Mouse (Mus musculus): ENCODE measurements around the gene Ntan1. TPM values are rescaled to one million over a fixed set of nuclear protein-coding genes. Genes with fewer than 3 reads are reported as not detected.
A peak's percentile ranks its signal among the peaks of the same experiment; 100 is the strongest.
"Not testable (repeated sequence)": the region's sequence is repeated elsewhere in the genome, so short reads cannot be mapped to it uniquely, and the experiment has no call there.

The Ntan1 gene
- polyA plus RNA-seq (2015; fragmentation: Nextera tagmentation; extraction: Ambion mirVana): 167 and 169 TPM in 2 replicates

- Histone ChIP-seq H3K4me3 (replicated peaks; ENCODE audit: low read depth, low read length) (peak within 1 kb of the TSS; percentile 89), H3K9me3 (replicated peaks; ENCODE audit: low read length) (no peaks in the 10 kb centered on the region), H3K36me3 (ENCODE audit: insufficient read depth, low read length) (peaks cover 13% of the 10 kb centered on the region; the same call in 1 of the 2 replicates), H3K27me3 (ENCODE audit: insufficient read depth, low read length) (no peaks in the 10 kb centered on the region), H3K4me2 (ENCODE audit: low read length) (peak within 1 kb of the TSS; percentile 89), H3K27ac (peak within 1 kb of the TSS; percentile 95), H3K4me1 (replicated peaks; ENCODE audit: insufficient read depth, low read length) (no peaks in the 10 kb centered on the region), H3K9ac (ENCODE audit: low read depth, low read length) (peak within 1 kb of the TSS; percentile 89)
- no peak for TF ChIP-seq CTCF (IDR thresholded peaks at IDR 0.05; ENCODE audit: low read depth)
- under 1% methylated on average over 58 of the region's 58 CpGs for WGBS
- peak; percentile 98 for DNase-seq (ENCODE audit: low spot score)
- peak; percentile 96 for ATAC-seq (replicated peaks; ENCODE audit: low FRiP score, low read depth)
Measured at GRCm38 (mm10) chr16:13818560-13819393, at the start of gene Ntan1. Gene Ntan1 (plus strand): TSS chr16:13818845.

DNA sequence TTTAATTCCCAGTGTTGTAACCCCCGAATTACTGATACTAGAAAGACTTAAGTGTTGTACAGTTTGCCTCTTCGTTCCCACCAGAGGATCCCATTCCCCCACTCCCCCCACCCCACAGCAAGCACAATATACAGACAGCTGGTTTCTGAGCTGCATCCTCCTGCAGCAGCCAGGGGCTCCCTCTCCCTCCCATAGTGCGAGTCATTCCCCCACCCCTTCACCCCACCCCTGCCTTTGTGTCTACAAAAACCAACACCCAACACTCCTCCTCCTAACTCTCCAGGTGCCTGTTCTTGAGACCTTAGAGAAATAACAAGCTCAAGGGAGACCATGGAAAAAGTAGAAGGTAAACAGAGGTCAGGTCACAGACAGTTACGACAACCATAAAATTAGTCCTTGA, 47.0 kb upstream of the Ntan1 start:
- not testable (repeated sequence) for H3K36me3 ChIP-seq (ENCODE audit: insufficient read depth, low read length); H3K4me3 ChIP-seq (replicated peaks; ENCODE audit: low read depth, low read length); H3K4me1 ChIP-seq (replicated peaks; ENCODE audit: insufficient read depth, low read length); DNase-seq (ENCODE audit: low spot score); H3K4me2 ChIP-seq (ENCODE audit: low read length); H3K27me3 ChIP-seq (ENCODE audit: insufficient read depth, low read length); H3K9ac ChIP-seq (ENCODE audit: low read depth, low read length); ATAC-seq (replicated peaks; ENCODE audit: low FRiP score, low read depth); H3K9me3 ChIP-seq (replicated peaks; ENCODE audit: low read length); H3K27ac ChIP-seq
- WGBS: 38% methylated on average over 4 of the region's 4 CpGs

DNA sequence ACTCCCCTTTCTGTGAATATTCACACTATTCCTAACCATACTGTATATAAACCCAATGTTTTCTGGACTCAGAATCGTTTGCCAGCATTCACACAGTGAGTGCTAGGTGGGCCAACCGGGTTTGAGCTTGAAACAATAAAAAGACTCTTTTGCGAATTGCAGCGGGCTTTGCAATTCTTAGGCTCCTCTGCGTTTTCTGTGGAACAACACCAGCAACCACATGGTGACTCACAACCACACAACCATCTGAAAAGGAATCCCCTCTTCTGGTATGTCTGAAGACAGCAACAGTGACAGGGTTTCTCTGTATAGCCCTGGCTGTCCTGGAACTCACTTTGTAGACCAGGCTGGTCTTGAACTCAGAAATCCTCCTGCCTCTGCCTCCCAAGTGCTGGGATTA, 46.6 kb upstream of the Ntan1 start:
- H3K4me3 ChIP-seq (replicated peaks; ENCODE audit: low read depth, low read length); H3K9me3 ChIP-seq (replicated peaks; ENCODE audit: low read length); DNase-seq (ENCODE audit: low spot score); H3K27ac ChIP-seq; H3K27me3 ChIP-seq (ENCODE audit: insufficient read depth, low read length); H3K4me2 ChIP-seq (ENCODE audit: low read length); H3K36me3 ChIP-seq (ENCODE audit: insufficient read depth, low read length); H3K9ac ChIP-seq (ENCODE audit: low read depth, low read length); ATAC-seq (replicated peaks; ENCODE audit: low FRiP score, low read depth); H3K4me1 ChIP-seq (replicated peaks; ENCODE audit: insufficient read depth, low read length): not testable (repeated sequence)
- WGBS: 66% methylated on average over 5 of the region's 5 CpGs

DNA sequence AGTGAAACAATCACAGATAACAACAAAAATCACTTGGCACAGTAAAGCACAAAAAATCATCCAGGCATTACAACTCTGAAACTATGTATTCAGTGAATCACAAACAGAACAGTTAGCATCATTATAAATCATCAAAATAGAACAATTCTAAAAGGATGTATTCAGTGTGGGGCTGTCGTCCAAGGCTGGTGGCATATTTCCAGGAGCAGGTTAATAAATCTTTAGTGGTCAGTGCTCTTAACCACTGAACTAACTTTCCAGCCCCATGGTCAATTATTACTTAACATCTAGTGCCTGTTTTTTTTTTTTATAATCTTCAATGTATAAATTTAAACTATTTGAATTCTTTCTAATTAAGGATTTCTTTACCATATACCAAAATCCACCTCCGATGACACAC, 44.6 kb upstream of the Ntan1 start:
- not testable (repeated sequence) for H3K36me3 ChIP-seq (ENCODE audit: insufficient read depth, low read length); H3K9ac ChIP-seq (ENCODE audit: low read depth, low read length); H3K4me1 ChIP-seq (replicated peaks; ENCODE audit: insufficient read depth, low read length); ATAC-seq (replicated peaks; ENCODE audit: low FRiP score, low read depth); H3K27me3 ChIP-seq (ENCODE audit: insufficient read depth, low read length); H3K4me2 ChIP-seq (ENCODE audit: low read length); H3K4me3 ChIP-seq (replicated peaks; ENCODE audit: low read depth, low read length); H3K9me3 ChIP-seq (replicated peaks; ENCODE audit: low read length); H3K27ac ChIP-seq
- DNase-seq (ENCODE audit: low spot score): peak; percentile 12
- 53% methylated on average over 2 of the region's 2 CpGs for WGBS

- 83% methylated on average over 3 of the region's 3 CpGs for WGBS
- DNase-seq (ENCODE audit: low spot score); H3K27ac ChIP-seq; H3K9me3 ChIP-seq (replicated peaks; ENCODE audit: low read length); H3K9ac ChIP-seq (ENCODE audit: low read depth, low read length); H3K27me3 ChIP-seq (ENCODE audit: insufficient read depth, low read length); H3K4me1 ChIP-seq (replicated peaks; ENCODE audit: insufficient read depth, low read length); H3K4me3 ChIP-seq (replicated peaks; ENCODE audit: low read depth, low read length); H3K36me3 ChIP-seq (ENCODE audit: insufficient read depth, low read length); H3K4me2 ChIP-seq (ENCODE audit: low read length); ATAC-seq (replicated peaks; ENCODE audit: low FRiP score, low read depth): not testable (repeated sequence)
Measured at GRCm38 (mm10) chr16:13774651-13775050, 44.0 kb upstream of the Ntan1 start.

- WGBS: under 1% methylated on average over 57 of the region's 57 CpGs
- peak within 1 kb of the TSS; percentile 93 for H3K9ac ChIP-seq (ENCODE audit: low read depth, low read length)
- 0 out of 2 replicates have a peak, but pooled peaks cover 9% of the 10 kb centered on the region for H3K4me1 ChIP-seq (replicated peaks; ENCODE audit: insufficient read depth, low read length)
- H3K36me3 ChIP-seq (ENCODE audit: insufficient read depth, low read length): peaks cover 6% of the 10 kb centered on the region; the same call in 1 of the 2 replicates
- peak within 1 kb of the TSS; percentile 76 for H3K4me2 ChIP-seq (ENCODE audit: low read length)
- TF ChIP-seq CTCF (IDR thresholded peaks at IDR 0.05; ENCODE audit: low read depth): peak; percentile 18; the same call in 1 of the 2 replicates
- H3K9me3 ChIP-seq (replicated peaks; ENCODE audit: low read length): no peaks in the 10 kb centered on the region
- peak; percentile 94 for DNase-seq (ENCODE audit: low spot score)
- no peaks in the 10 kb centered on the region for H3K27me3 ChIP-seq (ENCODE audit: insufficient read depth, low read length)
- peak; percentile 99 for ATAC-seq (replicated peaks; ENCODE audit: low FRiP score, low read depth)
- H3K4me3 ChIP-seq (replicated peaks; ENCODE audit: low read depth, low read length): peak within 1 kb of the TSS; percentile 83
- H3K27ac ChIP-seq: peak within 1 kb of the TSS; percentile 88
Measured at GRCm38 (mm10) chr16:13780353-13781036, 38.1 kb upstream of the Ntan1 start, which contains the start of gene Rrn3. Gene Rrn3 (plus strand): TSS chr16:13780708.

Measured in kidney, postnatal 0 days (tissue).